Mouse (Mus musculus): ENCODE measurements around the gene Pex19.

- TF ChIP-seq CTCF (IDR thresholded peaks at IDR 0.05; ENCODE audit: extremely low read depth, insufficient read depth, low read length) = no peak
- TF ChIP-seq POLR2A (IDR thresholded peaks at IDR 0.05; ENCODE audit: extremely low read depth, insufficient read depth, low read length) = no peak
Measured at GRCm38 (mm10) chr1:172129780-172130179, 3.2 kb downstream of the Pex19 start.
